Mouse (Mus musculus) lung, embryonic 15.5 days (tissue): ENCODE results near the gene Ssx2ip. TPM values are rescaled to one million over a fixed set of nuclear protein-coding genes. Genes with fewer than 3 reads are reported as not detected.
A peak's percentile ranks its signal among the peaks of the same experiment; 100 is the strongest.

ENCODE experiments used
- ATAC-seq: fragments of 200-750 bp; cut with Nextera tagmentation; 2 replicates; pipeline ENCODE4 v1.8.0; 2017; ENCODE audit warnings: moderate number of reproducible peaks, borderline replicate concordance; ENCODE audit not compliant: low FRiP score, low TSS enrichment; ENCODE audit errors: extremely low read depth
- H3K27ac ChIP-seq: fragments of 300-500 bp; sonication (generic); 2 replicates; pipeline ENCODE4 v1.5.1; 2015; ENCODE audit warnings: moderate library complexity, mild to moderate bottlenecking, inconsistent platforms
- H3K27me3 ChIP-seq: fragments of 300-500 bp; sonication (generic); 2 replicates; pipeline ENCODE4 v1.6.1; 2015; ENCODE audit warnings: inconsistent platforms
- H3K36me3 ChIP-seq: fragments of 300-500 bp; sonication (generic); 2 replicates; pipeline ENCODE4 v1.6.1; 2015; ENCODE audit warnings: inconsistent platforms
- H3K4me1 ChIP-seq: fragments of 300-500 bp; sonication (generic); 2 replicates; pipeline ENCODE4 v1.6.1; 2015; ENCODE audit warnings: inconsistent platforms
- H3K4me2 ChIP-seq: fragments of 300-500 bp; sonication (generic); 2 replicates; pipeline ENCODE4 v1.6.1; 2015; ENCODE audit warnings: inconsistent platforms, mild to moderate bottlenecking, moderate library complexity
- H3K4me3 ChIP-seq: fragments of 300-500 bp; sonication (generic); 2 replicates; pipeline ENCODE4 v1.5.1; 2015; ENCODE audit warnings: mild to moderate bottlenecking, inconsistent platforms
- H3K9ac ChIP-seq: fragments of 300-500 bp; sonication (generic); 2 replicates; pipeline ENCODE4 v1.6.1; 2015; ENCODE audit warnings: inconsistent platforms
- H3K9me3 ChIP-seq: fragments of 300-500 bp; sonication (generic); 2 replicates; pipeline ENCODE4 v1.6.1; 2016; ENCODE audit warnings: inconsistent platforms
- WGBS: fragments of 180-500 bp; shearing (Covaris S2); methylation state at CpG from one replicate; pipeline ENCODE4 v1.1.7; 2015; 5-methylcytosine and 5-hydroxymethylcytosine counted together
- polyA plus RNA-seq: library from polyadenylated mRNA; unstranded; fragments of >200 nt; fragmentation: Nextera tagmentation; extraction: Ambion mirVana; gene quantifications from 2 replicates; pipeline ENCODE4 v1.2.1, GENCODE M21; 2015

The Ssx2ip gene
- polyA plus RNA-seq, 1 experiment from 2014 or later = 31.4 TPM

DNA sequence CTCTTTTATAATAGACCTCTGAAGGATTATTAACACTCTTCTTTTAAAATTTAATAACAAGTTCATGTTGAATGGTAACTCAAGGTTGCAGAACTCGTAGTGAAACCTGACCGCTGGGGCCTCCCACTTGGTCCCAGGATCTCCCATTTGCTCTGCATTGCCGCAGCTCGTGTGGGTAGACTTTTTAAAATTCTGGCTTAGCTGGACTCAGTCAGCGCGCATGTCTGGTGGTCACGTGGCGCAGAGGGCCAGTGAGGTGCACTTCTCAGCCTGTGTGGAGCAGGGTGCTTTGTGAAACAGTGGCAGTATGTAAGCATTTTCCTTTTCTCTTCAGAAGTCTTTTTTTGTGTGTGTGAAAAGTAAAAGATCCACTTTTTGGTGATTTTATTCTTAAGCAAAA is 38.5 kb downstream of the Ssx2ip start:
- no peaks in the 10 kb centered on the region for H3K9me3 ChIP-seq
- H3K4me3 ChIP-seq = no peak overlapping the region
- H3K4me1 ChIP-seq = no peaks in the 10 kb centered on the region
- no peaks in the 10 kb centered on the region for H3K27me3 ChIP-seq
- H3K9ac ChIP-seq = no peak overlapping the region
- H3K36me3 ChIP-seq = peaks cover 13% of the 10 kb centered on the region
- 79% methylated on average over 8 of the region's 8 CpGs for WGBS
- no peak for ATAC-seq
- no peak overlapping the region for H3K4me2 ChIP-seq
- no peak overlapping the region for H3K27ac ChIP-seq

DNA sequence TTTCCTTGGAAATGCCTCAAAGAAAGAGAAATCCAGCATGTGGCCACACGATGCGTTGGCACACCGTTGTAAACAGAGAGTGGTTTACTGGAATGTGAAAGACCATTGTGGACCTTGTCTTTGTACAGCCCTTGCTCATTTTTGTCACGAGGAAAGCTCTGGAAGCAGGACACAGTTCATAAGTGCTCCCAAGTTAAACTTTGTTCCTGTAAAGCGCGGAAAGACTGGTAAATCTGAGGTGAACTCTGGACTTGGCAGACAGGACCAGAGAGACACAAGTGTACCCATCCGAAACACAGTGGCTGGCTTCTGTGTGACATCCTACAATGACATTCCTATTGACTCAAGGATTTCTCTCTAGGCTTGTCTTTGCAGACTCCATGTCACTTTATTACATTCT is 38.9 kb downstream of the Ssx2ip start:
- Histone ChIP-seq H3K9ac (no peak overlapping the region), H3K36me3 (peaks cover 9% of the 10 kb centered on the region), H3K4me1 (no peaks in the 10 kb centered on the region), H3K9me3 (no peaks in the 10 kb centered on the region), H3K4me2 (no peak overlapping the region), H3K27me3 (no peaks in the 10 kb centered on the region), H3K27ac (no peak overlapping the region), H3K4me3 (no peak overlapping the region)
- WGBS = 67% methylated on average over 7 of the region's 7 CpGs
- no peak for ATAC-seq

DNA sequence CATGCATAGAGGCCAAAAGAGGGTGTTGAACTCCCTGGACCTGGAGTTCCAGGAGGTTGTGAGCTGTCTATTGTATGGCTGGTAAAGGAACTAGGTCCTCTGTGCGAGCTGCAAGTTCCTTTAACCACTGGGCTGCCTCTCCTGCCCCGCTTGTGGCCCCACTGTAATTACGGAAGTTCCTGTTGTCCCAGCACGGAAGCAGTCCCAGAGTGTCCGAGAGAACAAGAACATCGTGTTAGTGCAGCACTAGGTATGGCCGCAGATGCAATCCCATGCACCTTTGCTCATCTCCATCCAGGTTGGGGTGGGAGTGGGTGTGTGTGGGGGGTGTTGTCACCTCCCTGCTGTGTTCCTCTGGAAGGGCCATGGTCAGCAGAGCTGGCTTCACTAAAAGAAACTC is 40.4 kb downstream of the Ssx2ip start:
- Histone ChIP-seq H3K4me3 (no peak overlapping the region), H3K4me1 (peaks cover 2% of the 10 kb centered on the region), H3K27me3 (no peaks in the 10 kb centered on the region), H3K9ac (no peak overlapping the region), H3K4me2 (no peak overlapping the region), H3K27ac (no peak overlapping the region), H3K36me3 (peaks cover 8% of the 10 kb centered on the region; the same call in 1 of the 2 replicates), H3K9me3 (no peaks in the 10 kb centered on the region)
- ATAC-seq = no peak
- WGBS = 89% methylated on average over 7 of the region's 7 CpGs

DNA sequence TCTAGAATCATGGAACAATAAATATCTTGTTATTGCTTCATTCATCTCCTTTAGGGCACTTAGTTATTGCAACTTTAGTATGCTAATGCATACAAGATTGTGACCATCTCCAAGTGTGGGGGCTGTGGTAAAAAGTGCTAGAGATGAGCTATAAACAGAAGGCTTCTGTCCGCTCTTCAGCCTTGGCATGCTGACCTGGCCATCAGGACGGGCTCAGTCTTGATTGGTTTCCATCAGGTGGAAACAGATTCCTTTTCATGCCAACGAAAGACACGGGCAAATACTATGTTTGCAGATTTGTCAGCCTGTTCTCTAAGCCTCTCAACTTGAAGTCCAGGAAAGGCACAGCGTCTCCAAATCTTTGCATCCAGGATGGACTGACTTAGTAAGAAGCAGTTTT is 42.7 kb downstream of the Ssx2ip start:
- peaks cover 14% of the 10 kb centered on the region for H3K4me1 ChIP-seq
- no peak overlapping the region for H3K4me3 ChIP-seq
- no peak for ATAC-seq
- no peaks in the 10 kb centered on the region for H3K9me3 ChIP-seq
- no peak overlapping the region for H3K4me2 ChIP-seq
- H3K36me3 ChIP-seq = 0 out of 2 replicates have a peak, but pooled peaks cover 3% of the 10 kb centered on the region
- WGBS = 83% methylated on average over 5 of the region's 5 CpGs
- H3K27me3 ChIP-seq = no peaks in the 10 kb centered on the region
- H3K27ac ChIP-seq = no peak overlapping the region
- H3K9ac ChIP-seq = no peak overlapping the region

DNA sequence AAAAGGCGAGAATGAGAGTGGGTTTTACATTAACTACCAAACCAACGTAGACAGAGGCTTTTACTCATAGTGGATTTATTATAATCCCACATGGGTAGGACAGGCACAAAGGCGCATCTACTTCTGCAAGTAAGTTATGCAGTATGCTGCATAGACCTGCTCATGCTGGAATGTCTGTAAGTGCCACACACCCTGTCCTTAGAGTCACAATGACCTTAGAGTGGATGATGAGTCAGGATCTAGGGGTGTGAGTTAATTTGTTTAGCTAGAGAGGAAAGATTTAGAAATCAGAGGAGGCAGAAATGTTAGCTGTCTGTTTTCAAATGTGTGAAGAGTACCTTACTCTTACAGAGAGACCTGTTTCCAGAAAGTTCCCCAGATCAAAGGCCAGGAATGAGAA is 43.2 kb downstream of the Ssx2ip start:
- H3K9me3 ChIP-seq = no peaks in the 10 kb centered on the region
- H3K4me2 ChIP-seq = no peak overlapping the region
- H3K36me3 ChIP-seq = 0 out of 2 replicates have a peak, but pooled peaks cover 3% of the 10 kb centered on the region
- H3K27me3 ChIP-seq = no peaks in the 10 kb centered on the region
- H3K4me3 ChIP-seq = no peak overlapping the region
- ATAC-seq = no peak
- peaks cover 14% of the 10 kb centered on the region for H3K4me1 ChIP-seq
- 80% methylated on average over 3 of the region's 3 CpGs for WGBS
- H3K9ac ChIP-seq = no peak overlapping the region
- H3K27ac ChIP-seq = no peak overlapping the region

DNA sequence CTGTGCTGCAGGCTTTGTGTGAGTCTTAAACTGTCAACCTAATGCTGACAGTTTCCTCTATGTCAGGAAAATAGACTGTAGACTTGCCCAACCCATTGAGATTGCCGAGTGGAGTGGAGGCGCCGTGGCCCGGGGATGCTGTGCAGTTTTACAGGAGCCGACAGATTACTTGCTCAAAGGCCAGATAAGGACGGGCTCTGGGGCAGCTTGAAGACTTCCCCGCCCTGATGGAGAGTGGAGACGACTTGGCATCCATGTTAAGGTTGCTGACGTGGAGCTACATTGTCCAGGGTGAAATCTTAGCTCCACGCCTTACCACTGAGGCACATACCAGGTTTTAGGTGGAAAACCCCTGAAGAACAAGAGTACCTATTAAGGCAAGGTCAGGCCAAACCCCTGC is 43.9 kb downstream of the Ssx2ip start:
- Histone ChIP-seq H3K9ac (no peak overlapping the region), H3K4me3 (no peak overlapping the region), H3K36me3 (0 out of 2 replicates have a peak, but pooled peaks cover 3% of the 10 kb centered on the region), H3K9me3 (no peaks in the 10 kb centered on the region), H3K4me1 (peaks cover 14% of the 10 kb centered on the region), H3K4me2 (no peak overlapping the region), H3K27me3 (no peaks in the 10 kb centered on the region), H3K27ac (no peak overlapping the region)
- ATAC-seq = no peak
- 80% methylated on average over 10 of the region's 10 CpGs for WGBS

DNA sequence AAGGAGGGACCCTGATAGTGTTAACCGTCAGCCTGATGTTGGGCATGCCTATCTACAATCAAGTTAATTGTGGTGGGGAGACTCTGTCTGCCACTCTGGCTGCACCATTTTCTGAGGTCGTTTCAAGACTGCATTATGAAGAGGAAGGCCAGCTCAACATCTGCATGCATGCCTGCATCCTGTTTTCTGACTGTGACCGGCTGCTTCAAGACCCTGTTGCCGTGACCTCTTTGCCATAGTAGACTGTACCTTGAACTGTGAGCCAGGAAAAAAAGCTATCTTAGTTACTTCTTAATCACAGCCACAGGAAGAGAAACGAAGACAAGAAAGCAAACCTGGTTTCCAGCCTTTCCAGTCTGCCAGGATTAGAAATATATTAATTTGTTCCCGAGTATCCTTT is 44.5 kb downstream of the Ssx2ip start:
- Histone ChIP-seq H3K36me3 (0 out of 2 replicates have a peak, but pooled peaks cover 3% of the 10 kb centered on the region), H3K4me1 (peaks cover 14% of the 10 kb centered on the region), H3K27me3 (no peaks in the 10 kb centered on the region), H3K4me2 (no peak overlapping the region), H3K9ac (no peak overlapping the region), H3K27ac (no peak overlapping the region), H3K9me3 (no peaks in the 10 kb centered on the region), H3K4me3 (no peak overlapping the region)
- WGBS = 65% methylated on average over 6 of the region's 6 CpGs
- no peak for ATAC-seq

DNA sequence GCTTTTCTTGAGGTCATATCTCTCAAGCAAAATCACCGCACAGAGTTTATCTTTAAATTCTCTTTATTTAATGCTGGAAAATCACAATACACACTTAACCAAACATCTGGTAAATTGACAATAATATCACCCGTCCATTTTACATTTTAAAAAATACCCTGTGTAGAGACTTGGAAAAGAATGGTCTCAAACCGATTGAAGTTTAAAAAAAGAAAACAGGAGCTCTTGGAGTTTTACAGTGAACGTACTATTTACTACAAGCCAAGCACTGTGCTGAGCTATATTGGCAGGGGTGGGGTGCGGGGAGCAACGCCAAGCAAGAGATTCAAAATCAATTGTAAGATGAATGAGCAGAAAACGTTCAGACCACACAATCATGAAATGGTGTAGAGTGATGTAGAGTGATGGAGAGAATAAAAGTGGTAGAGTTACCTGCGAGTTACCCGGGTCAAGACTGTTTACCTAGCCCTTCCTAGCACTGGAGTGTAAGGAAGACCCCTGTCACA is 45.4 kb downstream of the Ssx2ip start, which contains the start of gene Ctbs:
Gene Ctbs (plus strand): TSS at position 51 of the 506 bp plus-strand sequence.
- H3K27ac ChIP-seq = peak within 1 kb of the TSS; percentile 93
- WGBS = 40% methylated on average over 9 of the region's 9 CpGs
- ATAC-seq = no peak

DNA sequence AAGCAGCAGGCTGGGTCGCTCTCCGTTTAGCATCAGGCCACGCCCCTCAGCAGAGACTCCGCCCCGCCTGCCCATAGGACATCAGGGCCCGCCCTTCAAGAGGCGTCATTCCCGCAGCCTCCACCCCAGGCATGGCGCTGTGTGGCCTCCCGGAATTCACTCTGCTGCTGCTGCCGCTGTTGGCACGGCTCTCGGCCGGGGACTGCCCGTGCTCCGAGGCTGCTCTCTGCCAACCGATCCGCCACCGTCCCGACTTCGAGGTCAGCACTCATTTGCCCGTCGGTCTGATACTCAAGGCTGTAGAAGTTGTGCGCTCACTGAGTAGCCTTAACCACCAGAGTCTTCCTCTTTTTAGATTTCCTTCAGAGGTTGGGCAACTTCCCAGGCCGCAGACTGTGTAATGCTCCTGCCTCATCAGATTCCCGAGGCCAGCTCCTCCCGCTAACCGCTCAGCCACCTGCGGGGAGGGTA is 46.0 kb downstream of the Ssx2ip start:
- Histone ChIP-seq H3K27me3 (no peaks in the 10 kb centered on the region), H3K27ac (peak overlapping the region; percentile 93), H3K9me3 (no peaks in the 10 kb centered on the region), H3K4me1 (peaks cover 14% of the 10 kb centered on the region), H3K36me3 (peaks cover 5% of the 10 kb centered on the region; the same call in 1 of the 2 replicates), H3K9ac (peak overlapping the region; percentile 64), H3K4me2 (peak overlapping the region; percentile 69), H3K4me3 (peak overlapping the region; percentile 60)
- WGBS = under 1% methylated on average over 29 of the region's 29 CpGs
- ATAC-seq = peak; percentile 100

More for the DNA sequence above, 45.4 kb downstream of the Ssx2ip start, which contains the start of gene Ctbs:
- Histone ChIP-seq H3K27me3 (no peaks in the 10 kb centered on the region), H3K9ac (peak within 1 kb of the TSS; percentile 64), H3K4me2 (peak within 1 kb of the TSS; percentile 69), H3K36me3 (0 out of 2 replicates have a peak, but pooled peaks cover 3% of the 10 kb centered on the region), H3K4me1 (peaks cover 14% of the 10 kb centered on the region), H3K9me3 (no peaks in the 10 kb centered on the region), H3K4me3 (peak within 1 kb of the TSS; percentile 60)

DNA sequence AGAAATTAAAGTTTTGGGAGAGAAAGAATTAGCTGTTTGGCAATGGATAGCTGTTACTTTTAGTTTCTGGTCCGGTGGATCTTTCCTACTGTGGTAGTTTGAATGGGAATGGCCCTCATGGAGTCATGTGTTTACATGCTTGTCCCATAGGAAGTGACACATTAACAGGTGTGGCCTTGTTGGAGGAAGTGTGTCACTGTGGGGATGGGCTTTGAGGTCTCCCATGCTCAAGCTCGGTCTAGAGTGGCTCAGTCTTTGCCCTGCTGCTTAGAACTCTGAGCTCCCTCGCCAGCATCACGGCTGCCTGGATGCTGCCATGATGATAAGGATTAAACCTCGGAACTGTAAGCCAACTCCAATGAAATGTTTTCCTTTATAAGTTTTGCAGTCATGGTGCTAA is 46.9 kb downstream of the Ssx2ip start:
- Histone ChIP-seq H3K9ac (no peak overlapping the region), H3K27ac (no peak overlapping the region), H3K4me1 (peaks cover 14% of the 10 kb centered on the region), H3K27me3 (no peaks in the 10 kb centered on the region), H3K9me3 (no peaks in the 10 kb centered on the region), H3K4me3 (no peak overlapping the region), H3K36me3 (peaks cover 8% of the 10 kb centered on the region; the same call in 1 of the 2 replicates), H3K4me2 (peak overlapping the region; percentile 69; the same call in 1 of the 2 replicates)
- WGBS = 85% methylated on average over 5 of the region's 5 CpGs
- no peak for ATAC-seq

DNA sequence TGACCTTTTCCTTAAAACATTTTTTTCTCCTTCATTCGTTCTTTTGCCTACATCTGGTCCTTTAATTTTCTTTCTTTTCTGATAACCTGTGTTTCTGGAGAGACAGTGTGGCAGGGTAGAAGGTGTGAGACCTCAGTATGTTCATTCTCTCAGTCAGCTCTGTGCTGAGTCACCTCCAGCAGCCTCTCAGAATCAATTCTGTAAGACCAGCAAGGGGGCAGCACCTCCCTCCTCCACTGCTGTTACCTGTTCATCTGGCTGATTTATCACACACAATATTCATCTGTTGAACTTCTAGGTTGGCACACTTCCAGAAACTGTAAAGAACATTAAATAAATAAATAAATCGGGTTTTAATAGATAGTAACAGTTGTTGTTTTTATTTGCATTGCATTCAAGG is 58.5 kb downstream of the Ssx2ip start:
- no peaks in the 10 kb centered on the region for H3K4me1 ChIP-seq
- no peak overlapping the region for H3K27ac ChIP-seq
- H3K9me3 ChIP-seq = no peaks in the 10 kb centered on the region
- no peaks in the 10 kb centered on the region for H3K36me3 ChIP-seq
- no peak for ATAC-seq
- H3K4me3 ChIP-seq = no peak overlapping the region
- H3K4me2 ChIP-seq = no peak overlapping the region
- no peak overlapping the region for H3K9ac ChIP-seq
- H3K27me3 ChIP-seq = no peaks in the 10 kb centered on the region
- WGBS = 47% methylated on average over 2 of the region's 2 CpGs

DNA sequence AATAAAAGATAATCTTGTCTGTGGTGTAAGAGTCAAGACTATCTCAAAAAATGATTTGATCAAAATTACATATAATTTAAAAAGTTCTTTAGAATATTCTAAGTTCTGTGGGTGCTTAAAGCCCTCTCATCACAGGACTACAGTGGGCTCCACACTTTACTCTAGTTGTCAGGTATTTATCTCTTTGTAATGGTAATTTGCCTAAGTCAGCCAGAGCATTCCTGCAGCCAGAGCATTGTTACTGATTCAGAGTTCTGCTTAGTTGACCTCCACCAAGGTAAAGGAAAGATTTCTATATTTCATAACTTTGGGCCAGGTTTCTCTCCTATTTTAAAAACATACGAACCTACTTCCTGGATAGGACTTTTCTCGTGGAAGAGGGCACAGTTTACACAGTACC is 64.8 kb downstream of the Ssx2ip start:
- Histone ChIP-seq H3K27ac (no peak overlapping the region), H3K4me2 (no peak overlapping the region), H3K9ac (no peak overlapping the region), H3K27me3 (no peaks in the 10 kb centered on the region), H3K36me3 (no peaks in the 10 kb centered on the region), H3K4me3 (no peak overlapping the region), H3K4me1 (no peaks in the 10 kb centered on the region), H3K9me3 (no peaks in the 10 kb centered on the region)
- 67% methylated on average over 2 of the region's 2 CpGs for WGBS
- ATAC-seq = no peak
